In genomic region chr4:120850946-120851345, GRCm38 (mm10) we compare ENCODE assay signal across 9 mouse cellular contexts. TPM values are rescaled to one million over a fixed set of nuclear protein-coding genes. Genes with fewer than 3 reads are reported as not detected.
DNase-seq lines count a peak whose midpoint lies in the region; ATAC-seq and TF ChIP-seq lines count a peak whose summit lies in the region.
"Had no signal": no experiment of that assay in that cellular context is flagged by ENCODE, and none has a peak within 500 bp of the region (broad histone marks: within the 10 kb centered on the region; RNA-seq: fewer than 3 reads in every experiment).

No protein-coding gene starts in this region.

- ATAC-seq in embryonic facial prominence, embryonic 14.5 days (ENCODE audit: low read depth) = peak; percentile 60
- peak; percentile 62; the same call in 1 of the 2 replicates for ATAC-seq in hindbrain, embryonic 16.5 days
- ATAC-seq in monocyte, adult 5-6 weeks (replicated peaks; ENCODE audit: insufficient number of reproducible peaks, low FRiP score, low TSS enrichment, poor library complexity, severe bottlenecking) = peak; percentile 76

- peaks cover 73% of the 10 kb centered on the region for H3K27me3 ChIP-seq in heart, embryonic 10.5 days (ENCODE audit: insufficient read depth, poor library complexity, severe bottlenecking)
- H3K27me3 ChIP-seq in embryonic facial prominence, embryonic 14.5 days (replicated peaks; ENCODE audit: control insufficient read depth, insufficient read depth, low read length) = peaks cover 28% of the 10 kb centered on the region
- no peaks in the 10 kb centered on the region for H3K27me3 ChIP-seq in hindbrain, embryonic 16.5 days (replicated peaks; ENCODE audit: control insufficient read depth, insufficient read depth, low read length)
- peaks cover 51% of the 10 kb centered on the region for H3K27me3 ChIP-seq in limb, embryonic 10.5 days (ENCODE audit: low read depth, poor library complexity, severe bottlenecking)
- H3K27me3 ChIP-seq in splenic B cell, adult 2 months (ENCODE audit: control insufficient read depth, insufficient read depth, low read length, poor library complexity, severe bottlenecking) = peaks cover 6% of the 10 kb centered on the region; the same call in 1 of the 2 replicates

- TF ChIP-seq CTCF in bone marrow, adult 2 months (IDR thresholded peaks at IDR 0.05; ENCODE audit: control insufficient read depth, insufficient read depth, low read length) = peak; percentile 83

- no peak overlapping the region for H3K4me3 ChIP-seq in heart, embryonic 10.5 days
- no peak overlapping the region for H3K4me3 ChIP-seq in bone marrow, adult 2 months (replicated peaks; ENCODE audit: control insufficient read depth, low read depth, low read length)
- no peak overlapping the region for H3K4me3 ChIP-seq in embryonic facial prominence, embryonic 14.5 days (ENCODE audit: low read depth, low read length)
- no peak overlapping the region for H3K4me3 ChIP-seq in hindbrain, embryonic 16.5 days (ENCODE audit: low read length)
- H3K4me3 ChIP-seq in limb, embryonic 10.5 days = no peak overlapping the region
- H3K4me3 ChIP-seq: liver, embryonic 15.5 days had no signal

- peaks cover 13% of the 10 kb centered on the region for H3K4me1 ChIP-seq in heart, embryonic 10.5 days
- H3K4me1 ChIP-seq in bone marrow, adult 2 months (ENCODE audit: control insufficient read depth, insufficient read depth, low read length) = no peaks in the 10 kb centered on the region
- H3K4me1 ChIP-seq in embryonic facial prominence, embryonic 14.5 days (ENCODE audit: control insufficient read depth, insufficient read depth, low read length) = no peaks in the 10 kb centered on the region
- H3K4me1 ChIP-seq in hindbrain, embryonic 16.5 days (ENCODE audit: control insufficient read depth, insufficient read depth, low read depth, low read length) = peaks cover 4% of the 10 kb centered on the region; the same call in 1 of the 2 replicates
- H3K4me1 ChIP-seq in limb, embryonic 10.5 days = peaks cover 11% of the 10 kb centered on the region

- no peak overlapping the region for H3K9ac ChIP-seq in embryonic facial prominence, embryonic 14.5 days (ENCODE audit: low read depth, low read length)
- H3K9ac ChIP-seq in hindbrain, embryonic 16.5 days (ENCODE audit: low read depth, low read length) = no peak overlapping the region
- H3K9ac ChIP-seq: liver, embryonic 15.5 days had no signal

- H3K36me3 ChIP-seq in heart, embryonic 10.5 days = no peaks in the 10 kb centered on the region
- H3K36me3 ChIP-seq in embryonic facial prominence, embryonic 14.5 days (ENCODE audit: control insufficient read depth, insufficient read depth, low read length) = no peaks in the 10 kb centered on the region
- no peaks in the 10 kb centered on the region for H3K36me3 ChIP-seq in hindbrain, embryonic 16.5 days (ENCODE audit: control insufficient read depth, insufficient read depth, low read length)
- H3K36me3 ChIP-seq in limb, embryonic 10.5 days = no peaks in the 10 kb centered on the region
- no peaks in the 10 kb centered on the region for H3K36me3 ChIP-seq in splenic B cell, adult 2 months (ENCODE audit: control insufficient read depth, insufficient read depth, low read length, poor library complexity, severe bottlenecking)
- H3K36me3 ChIP-seq: liver, embryonic 15.5 days had no signal

- WGBS in heart, embryonic 10.5 days = 7% methylated on average over 10 of the region's 10 CpGs
- under 1% methylated on average over 10 of the region's 10 CpGs for WGBS in bone marrow, adult 2 months
- 5% methylated on average over 10 of the region's 10 CpGs for WGBS in embryonic facial prominence, embryonic 14.5 days
- WGBS in hindbrain, embryonic 16.5 days = 3% methylated on average over 10 of the region's 10 CpGs
- 4% methylated on average over 10 of the region's 10 CpGs for WGBS in limb, embryonic 10.5 days

- peak; percentile 86 for DNase-seq in heart, embryonic 10.5 days (ENCODE audit: low spot score)
- DNase-seq in heart, adult 11 months = no peak
- DNase-seq in embryonic facial prominence, embryonic 14.5 days (ENCODE audit: low spot score) = peak; percentile 67
- DNase-seq in limb, embryonic 10.5 days (ENCODE audit: low spot score) = peak; percentile 80
- DNase-seq in splenic B cell, adult 2 months (ENCODE audit: low read depth, low spot score) = peak; percentile 82

- no peaks in the 10 kb centered on the region for H3K9me3 ChIP-seq in heart, embryonic 10.5 days
- peaks cover 9% of the 10 kb centered on the region; the same call in 1 of the 2 replicates for H3K9me3 ChIP-seq in embryonic facial prominence, embryonic 14.5 days (ENCODE audit: control insufficient read depth, low read length)
- no peaks in the 10 kb centered on the region for H3K9me3 ChIP-seq in hindbrain, embryonic 16.5 days (ENCODE audit: control insufficient read depth, low read length)
- no peaks in the 10 kb centered on the region for H3K9me3 ChIP-seq in limb, embryonic 10.5 days (replicated peaks)

- H3K4me2 ChIP-seq in embryonic facial prominence, embryonic 14.5 days (ENCODE audit: low read depth, low read length) = no peak overlapping the region
- no peak overlapping the region for H3K4me2 ChIP-seq in hindbrain, embryonic 16.5 days (ENCODE audit: low read length)
- H3K4me2 ChIP-seq: liver, embryonic 15.5 days had no signal

- no peak for TF ChIP-seq POLR2A in bone marrow, adult 2 months (IDR thresholded peaks at IDR 0.05; ENCODE audit: borderline replicate concordance, control insufficient read depth, low read depth, low read length)

- H3K27ac ChIP-seq in heart, embryonic 10.5 days = no peak overlapping the region
- H3K27ac ChIP-seq in bone marrow, adult 2 months (ENCODE audit: control insufficient read depth, insufficient read depth, low read depth, low read length, poor library complexity) = no peak overlapping the region
- no peak overlapping the region for H3K27ac ChIP-seq in embryonic facial prominence, embryonic 14.5 days (replicated peaks; ENCODE audit: low read depth, low read length)
- H3K27ac ChIP-seq in hindbrain, embryonic 16.5 days (ENCODE audit: low read depth, low read length) = no peak overlapping the region
- H3K27ac ChIP-seq in limb, embryonic 10.5 days = no peak overlapping the region
- H3K27ac ChIP-seq: liver, embryonic 15.5 days had no signal

RNA-seq across cellular contexts. Expression of gene Rims3, which starts 3.7 kb away (rescaled TPM):
- 1.8 and 3.4 TPM in 2 replicates for polyA plus RNA-seq in heart, embryonic 10.5 days (2016; fragmentation: Nextera tagmentation; extraction: Ambion mirVana)
- 1.4 and 2.9 TPM in 2 replicates for polyA plus RNA-seq in bone marrow, adult 2 months (2011; ENCODE audit: insufficient read depth, insufficient read length, low replicate concordance, missing spikeins)
- 3.4 and 3.9 TPM in 2 replicates for polyA plus RNA-seq in embryonic facial prominence, embryonic 14.5 days (2014; fragmentation: Nextera tagmentation; extraction: Ambion mirVana)
- 24.0 and 28.6 TPM in 2 replicates for polyA plus RNA-seq in hindbrain, embryonic 16.5 days (2015; fragmentation: Nextera tagmentation; extraction: Ambion mirVana)
- 0.24 and 0.39 TPM in 2 replicates for polyA plus RNA-seq in limb, embryonic 10.5 days (2016; fragmentation: Nextera tagmentation; extraction: Ambion mirVana)
- total RNA-seq in monocyte, adult 5-6 weeks (2017) = 1.7 to 2.9 TPM (median 1.7 TPM) in 3 replicates

RNA-seq across cellular contexts. Expression of gene Nfyc, which starts 19.6 kb away (rescaled TPM):
- 111 and 117 TPM in 2 replicates for polyA plus RNA-seq in heart, embryonic 10.5 days (2016; fragmentation: Nextera tagmentation; extraction: Ambion mirVana)
- 35.8 and 43.7 TPM in 2 replicates for polyA plus RNA-seq in bone marrow, adult 2 months (2011; ENCODE audit: insufficient read depth, insufficient read length, low replicate concordance, missing spikeins)
- polyA plus RNA-seq in embryonic facial prominence, embryonic 14.5 days (2014; fragmentation: Nextera tagmentation; extraction: Ambion mirVana) = 90.5 and 101 TPM in 2 replicates
- 75.8 and 86.0 TPM in 2 replicates for polyA plus RNA-seq in hindbrain, embryonic 16.5 days (2015; fragmentation: Nextera tagmentation; extraction: Ambion mirVana)
- polyA plus RNA-seq in limb, embryonic 10.5 days (2016; fragmentation: Nextera tagmentation; extraction: Ambion mirVana) = 129 TPM in 2 replicates
- total RNA-seq in monocyte, adult 5-6 weeks (2017) = 46.7 to 97.0 TPM (median 77.6 TPM) in 3 replicates
